ENCODE assay signal across 10 mouse cellular contexts in genomic region chr5:24455076-24455475, GRCm38 (mm10). TPM values are rescaled to one million over a fixed set of nuclear protein-coding genes. Genes with fewer than 3 reads are reported as not detected.
DNase-seq lines count a peak whose midpoint lies in the region; ATAC-seq and TF ChIP-seq lines count a peak whose summit lies in the region.
"Had no signal": no experiment of that assay in that cellular context is flagged by ENCODE, and none has a peak within 500 bp of the region (broad histone marks: within the 10 kb centered on the region; RNA-seq: fewer than 3 reads in every experiment).

No protein-coding gene starts in this region.

- H3K4me3 ChIP-seq in heart, embryonic 10.5 days: peak overlapping the region; percentile 22; the same call in 1 of the 2 replicates
- no peak overlapping the region for H3K4me3 ChIP-seq in embryonic facial prominence, embryonic 12.5 days
- H3K4me3 ChIP-seq in intestine, postnatal 0 days (ENCODE audit: low read depth, low read length): no peak overlapping the region

- no peaks in the 10 kb centered on the region for H3K27me3 ChIP-seq in heart, embryonic 10.5 days (ENCODE audit: insufficient read depth, poor library complexity, severe bottlenecking)
- H3K27me3 ChIP-seq in embryonic facial prominence, embryonic 12.5 days: no peaks in the 10 kb centered on the region
- H3K27me3 ChIP-seq in intestine, postnatal 0 days (replicated peaks; ENCODE audit: control insufficient read depth, insufficient read depth, low read length): no peaks in the 10 kb centered on the region

- H3K36me3 ChIP-seq in heart, embryonic 10.5 days: peaks cover 24% of the 10 kb centered on the region
- H3K36me3 ChIP-seq in embryonic facial prominence, embryonic 12.5 days: peaks cover 18% of the 10 kb centered on the region
- H3K36me3 ChIP-seq in intestine, postnatal 0 days (ENCODE audit: control insufficient read depth, insufficient read depth): peaks cover 15% of the 10 kb centered on the region; the same call in 1 of the 2 replicates

- WGBS in heart, embryonic 10.5 days: 60% methylated on average over 3 of the region's 3 CpGs
- 50% methylated on average over 3 of the region's 3 CpGs for WGBS in embryonic facial prominence, embryonic 12.5 days
- WGBS in intestine, postnatal 0 days: 72% methylated on average over 3 of the region's 3 CpGs

- no peak overlapping the region for H3K9ac ChIP-seq in embryonic facial prominence, embryonic 12.5 days
- no peak overlapping the region for H3K9ac ChIP-seq in intestine, postnatal 0 days (ENCODE audit: low read depth, low read length)

- H3K9me3 ChIP-seq in heart, embryonic 10.5 days: no peaks in the 10 kb centered on the region; the same call in 1 of the 2 replicates
- H3K9me3 ChIP-seq in embryonic facial prominence, embryonic 12.5 days: no peaks in the 10 kb centered on the region
- H3K9me3 ChIP-seq in intestine, postnatal 0 days (ENCODE audit: control insufficient read depth): no peaks in the 10 kb centered on the region

- no peak for ATAC-seq in embryonic facial prominence, embryonic 12.5 days (ENCODE audit: insufficient number of reproducible peaks, insufficient read depth, low FRiP score, low TSS enrichment)
- no peak for ATAC-seq in intestine, postnatal 0 days
- no peak for ATAC-seq in monocyte, adult 5-6 weeks (replicated peaks; ENCODE audit: insufficient number of reproducible peaks, low FRiP score, low TSS enrichment, poor library complexity, severe bottlenecking)

- DNase-seq in heart, embryonic 10.5 days (ENCODE audit: low spot score): no peak
- DNase-seq in heart, adult 9 months (ENCODE audit: low spot score in 2 of 2): no peak
- peak; percentile 60 for DNase-seq in 3134 (ENCODE audit: extremely low read depth, insufficient read length, low spot score)
- no peak for DNase-seq in urinary bladder, postnatal 25 days (ENCODE audit: low spot score)
- no peak for DNase-seq in embryo, embryonic 10 days (ENCODE audit: low spot score)
- DNase-seq: cerebellum, adult 11-12 months; kidney, adult 11 months had no signal

- peak overlapping the region; percentile 57; the same call in 1 of the 2 replicates for H3K27ac ChIP-seq in heart, embryonic 10.5 days
- H3K27ac ChIP-seq in embryonic facial prominence, embryonic 12.5 days: peak overlapping the region; percentile 55
- 0 out of 2 replicates have a peak overlapping the region, but pooled peaks have one; percentile 23 for H3K27ac ChIP-seq in intestine, postnatal 0 days (ENCODE audit: low read depth, low read length)

- TF ChIP-seq CTCF in intestine, postnatal 0 days (IDR thresholded peaks at IDR 0.05; ENCODE audit: low read depth): no peak

- peaks cover 44% of the 10 kb centered on the region for H3K4me1 ChIP-seq in heart, embryonic 10.5 days
- H3K4me1 ChIP-seq in embryonic facial prominence, embryonic 12.5 days: peaks cover 42% of the 10 kb centered on the region
- H3K4me1 ChIP-seq in intestine, postnatal 0 days (replicated peaks; ENCODE audit: control insufficient read depth, insufficient read depth, low read length): 0 out of 2 replicates have a peak, but pooled peaks cover 5% of the 10 kb centered on the region

- H3K4me2 ChIP-seq in embryonic facial prominence, embryonic 12.5 days (replicated peaks): peak overlapping the region; percentile 2; the same call in 1 of the 2 replicates
- no peak overlapping the region for H3K4me2 ChIP-seq in intestine, postnatal 0 days (replicated peaks; ENCODE audit: low read depth)

RNA-seq across cellular contexts. Expression of gene Agap3, which starts 3.1 kb away (rescaled TPM):
- polyA plus RNA-seq in heart, embryonic 10.5 days (2016; fragmentation: Nextera tagmentation; extraction: Ambion mirVana): 20.1 and 30.1 TPM in 2 replicates
- polyA plus RNA-seq in embryonic facial prominence, embryonic 12.5 days (2016; fragmentation: Nextera tagmentation; extraction: Ambion mirVana): 52.4 and 68.6 TPM in 2 replicates
- 14.9 and 16.6 TPM in 2 replicates for polyA plus RNA-seq in intestine, postnatal 0 days (2015; fragmentation: Nextera tagmentation; extraction: Ambion mirVana)
- 30.5 to 41.8 TPM (median 34.6 TPM) in 3 replicates for total RNA-seq in monocyte, adult 5-6 weeks (2017)

RNA-seq across cellular contexts. Expression of gene Tmub1, which starts 7.4 kb away (rescaled TPM):
- polyA plus RNA-seq in heart, embryonic 10.5 days (2016; fragmentation: Nextera tagmentation; extraction: Ambion mirVana): 21.3 and 22.3 TPM in 2 replicates
- 24.7 and 24.9 TPM in 2 replicates for polyA plus RNA-seq in embryonic facial prominence, embryonic 12.5 days (2016; fragmentation: Nextera tagmentation; extraction: Ambion mirVana)
- polyA plus RNA-seq in intestine, postnatal 0 days (2015; fragmentation: Nextera tagmentation; extraction: Ambion mirVana): 27.5 and 28.8 TPM in 2 replicates
- total RNA-seq in monocyte, adult 5-6 weeks (2017): 11.8 to 33.4 TPM (median 26.8 TPM) in 3 replicates

RNA-seq across cellular contexts. Expression of gene Fastk, which starts 10.0 kb away (rescaled TPM):
- 156 and 197 TPM in 2 replicates for polyA plus RNA-seq in heart, embryonic 10.5 days (2016; fragmentation: Nextera tagmentation; extraction: Ambion mirVana)
- polyA plus RNA-seq in embryonic facial prominence, embryonic 12.5 days (2016; fragmentation: Nextera tagmentation; extraction: Ambion mirVana): 117 and 122 TPM in 2 replicates
- 66.8 and 67.0 TPM in 2 replicates for polyA plus RNA-seq in intestine, postnatal 0 days (2015; fragmentation: Nextera tagmentation; extraction: Ambion mirVana)
- 17.1 to 27.5 TPM (median 26.9 TPM) in 3 replicates for total RNA-seq in monocyte, adult 5-6 weeks (2017)

RNA-seq across cellular contexts. Expression of gene Slc4a2, which starts 31.4 kb away (rescaled TPM):
- 33.2 and 36.0 TPM in 2 replicates for polyA plus RNA-seq in heart, embryonic 10.5 days (2016; fragmentation: Nextera tagmentation; extraction: Ambion mirVana)
- 46.6 and 49.8 TPM in 2 replicates for polyA plus RNA-seq in embryonic facial prominence, embryonic 12.5 days (2016; fragmentation: Nextera tagmentation; extraction: Ambion mirVana)
- polyA plus RNA-seq in intestine, postnatal 0 days (2015; fragmentation: Nextera tagmentation; extraction: Ambion mirVana): 29.9 and 30.1 TPM in 2 replicates
- 20.1 to 60.8 TPM (median 32.2 TPM) in 3 replicates for total RNA-seq in monocyte, adult 5-6 weeks (2017)

RNA-seq across cellular contexts. Expression of gene Cdk5, which starts 31.7 kb away (rescaled TPM):
- polyA plus RNA-seq in heart, embryonic 10.5 days (2016; fragmentation: Nextera tagmentation; extraction: Ambion mirVana): 33.9 and 37.4 TPM in 2 replicates
- 62.2 and 63.2 TPM in 2 replicates for polyA plus RNA-seq in embryonic facial prominence, embryonic 12.5 days (2016; fragmentation: Nextera tagmentation; extraction: Ambion mirVana)
- 28.4 and 29.9 TPM in 2 replicates for polyA plus RNA-seq in intestine, postnatal 0 days (2015; fragmentation: Nextera tagmentation; extraction: Ambion mirVana)
- 19.3 to 30.9 TPM (median 26.0 TPM) in 3 replicates for total RNA-seq in monocyte, adult 5-6 weeks (2017)
